Mouse (Mus musculus): ENCODE measurements around the gene Slco3a1. TPM values are rescaled to one million over a fixed set of nuclear protein-coding genes. Genes with fewer than 3 reads are reported as not detected.

Gene Slco3a1
- total RNA-seq, 2 experiments from 2014 or later, result 3.5 to 3.8 TPM

DNA sequence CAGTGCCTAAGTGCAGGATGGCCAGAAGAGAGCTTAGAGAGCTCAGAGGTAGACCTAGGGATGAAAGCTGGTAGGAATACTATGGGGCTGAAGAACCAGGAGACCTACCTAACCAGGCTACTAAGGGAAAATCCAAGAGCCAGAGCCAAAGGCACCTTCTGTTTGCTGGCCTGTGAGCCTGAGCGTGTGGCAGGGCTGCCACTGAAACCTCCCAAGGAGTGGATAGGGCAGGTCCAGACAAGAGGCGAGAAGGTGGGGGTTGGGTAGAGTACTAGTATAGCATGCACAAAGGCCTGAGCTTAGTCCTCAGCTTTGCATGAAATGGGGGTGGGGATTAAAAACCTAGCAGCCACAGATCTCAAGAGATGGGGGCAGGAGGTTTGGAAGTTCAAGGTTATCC, 156.3 kb downstream of the Slco3a1 start:
- ATAC-seq (ENCODE audit: poor library complexity, severe bottlenecking), result no peak

DNA sequence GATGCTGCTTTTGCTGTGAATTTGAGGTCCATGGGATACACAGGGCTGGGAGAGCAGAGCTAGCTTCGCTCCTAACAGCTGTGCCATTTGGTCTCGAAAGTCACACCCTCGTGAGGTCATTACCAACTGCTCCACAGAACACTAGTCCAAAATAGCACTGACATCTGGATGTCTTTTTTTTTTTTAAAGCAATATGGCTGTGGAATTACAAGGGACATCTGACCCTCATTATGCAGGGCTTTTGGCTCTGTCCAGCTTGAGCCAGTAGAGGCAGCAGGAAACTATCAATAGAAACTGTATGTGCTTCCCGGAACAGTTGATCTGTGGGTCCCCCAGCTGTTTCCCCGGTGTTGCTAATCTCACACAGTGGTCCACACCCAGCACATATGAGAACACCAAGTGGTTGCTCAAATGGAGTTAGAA, 163.1 kb downstream of the Slco3a1 start:
- no peak for ATAC-seq (ENCODE audit: poor library complexity, severe bottlenecking)

DNA sequence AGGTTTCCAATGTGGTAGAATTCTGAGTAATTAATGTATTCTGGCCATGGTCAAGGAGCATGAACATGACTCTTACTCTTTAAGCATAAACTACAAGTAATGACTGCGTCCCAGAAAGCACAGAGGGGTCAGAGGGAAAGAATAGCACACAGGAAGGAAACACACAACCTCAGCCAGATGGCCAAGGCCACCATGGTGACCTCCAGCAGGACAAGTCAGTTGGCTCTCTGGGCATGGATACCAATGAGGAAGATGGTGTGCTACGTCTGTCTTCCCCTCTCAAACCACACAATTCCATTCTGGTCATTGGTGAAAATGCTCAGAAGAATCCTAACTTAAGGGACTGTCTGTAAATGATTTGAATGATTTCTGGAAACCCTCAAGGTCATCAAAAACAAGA, 165.0 kb downstream of the Slco3a1 start:
- no peak for ATAC-seq (ENCODE audit: poor library complexity, severe bottlenecking)

DNA sequence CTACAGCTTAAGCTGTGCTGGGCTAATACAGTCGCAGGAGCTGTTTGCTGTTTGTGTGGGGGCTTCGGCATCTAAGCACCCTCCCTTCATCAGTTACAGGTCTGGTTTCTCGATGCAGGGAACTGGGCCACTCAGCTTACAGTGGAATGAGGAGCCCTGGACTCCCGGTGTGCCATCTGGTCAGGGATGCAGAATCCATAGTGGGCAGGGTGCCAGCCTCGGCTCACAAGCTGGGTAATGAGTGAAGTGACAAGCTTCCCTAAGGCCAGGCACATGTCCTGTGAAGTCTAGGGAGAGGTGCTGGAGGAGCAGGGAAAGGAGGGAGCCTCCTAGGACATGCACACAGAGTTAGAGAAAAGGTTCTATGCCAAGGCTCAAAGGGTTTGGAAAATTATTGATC, 168.3 kb downstream of the Slco3a1 start:
- no peak for ATAC-seq (ENCODE audit: poor library complexity, severe bottlenecking)

DNA sequence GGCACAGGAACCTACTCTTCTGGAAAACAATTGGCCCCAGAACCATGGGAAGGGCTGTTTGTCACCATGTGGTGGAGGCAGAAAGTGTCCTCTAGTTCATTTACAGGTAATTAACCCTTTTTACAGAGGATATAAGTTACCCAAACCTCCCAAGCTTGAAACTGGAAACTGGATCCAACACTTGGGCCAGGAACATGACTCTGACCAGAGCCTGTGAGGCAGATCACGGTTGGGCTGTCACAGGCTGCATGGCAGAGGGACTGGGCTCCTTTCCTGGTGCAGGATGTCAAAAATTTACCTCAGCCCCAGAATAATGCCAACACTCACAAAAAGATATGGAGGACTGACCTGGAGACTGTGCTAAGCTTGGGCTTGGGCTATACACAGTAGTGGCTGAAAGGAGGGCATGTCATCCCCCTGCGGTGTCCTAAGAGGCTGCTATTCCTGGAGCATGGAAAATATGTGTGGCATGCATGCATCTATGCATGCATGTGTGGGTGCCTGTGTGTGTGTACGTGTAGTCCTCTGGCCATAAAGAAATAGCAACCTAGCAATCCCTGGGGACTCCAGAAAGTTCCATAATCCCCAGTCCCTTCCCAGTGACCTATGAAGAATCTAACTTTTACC, 171.4 kb downstream of the Slco3a1 start:
- no peak for ATAC-seq (ENCODE audit: poor library complexity, severe bottlenecking)

DNA sequence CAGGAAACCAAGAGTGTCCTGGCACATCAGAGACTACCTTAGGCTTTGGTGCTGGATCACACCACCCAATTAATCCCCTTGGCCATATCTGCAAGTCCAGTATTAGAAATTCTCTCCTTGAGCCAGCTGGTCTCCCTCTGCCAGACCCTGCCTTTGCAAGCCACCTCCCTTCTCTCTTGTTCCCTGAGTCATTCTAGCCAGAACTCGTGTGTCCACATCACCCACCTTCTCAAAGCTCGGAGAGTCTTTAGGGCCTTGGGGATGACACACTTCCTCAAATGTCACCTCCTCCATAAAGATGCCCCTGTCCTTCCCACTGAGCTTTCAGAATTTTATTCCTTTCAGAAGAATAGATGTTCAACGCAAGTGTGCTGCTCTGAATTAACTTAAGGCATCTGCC, 172.3 kb downstream of the Slco3a1 start:
- no peak; the same call in 1 of the 2 replicates for ATAC-seq (ENCODE audit: poor library complexity, severe bottlenecking)

DNA sequence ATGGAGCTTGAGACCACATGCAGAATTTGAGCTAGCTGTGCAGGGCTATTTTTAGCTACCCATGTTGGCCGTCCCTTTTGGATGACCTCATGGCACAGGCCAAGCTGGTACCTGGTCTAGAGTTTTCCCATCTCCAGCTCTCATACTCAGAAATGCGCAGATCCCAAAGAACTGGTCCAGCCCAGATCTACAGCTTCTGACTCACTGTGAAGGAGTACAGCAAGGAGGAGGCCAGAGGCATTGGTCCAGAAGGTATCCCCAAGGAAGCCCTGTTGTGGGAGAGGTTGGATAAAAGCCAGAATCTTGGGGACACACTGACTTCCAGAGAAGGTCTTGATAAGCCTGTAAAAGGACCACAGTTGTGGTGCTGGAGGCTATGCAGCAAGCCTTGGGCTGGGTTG, 172.7 kb downstream of the Slco3a1 start:
- ATAC-seq (ENCODE audit: poor library complexity, severe bottlenecking), result no peak

DNA sequence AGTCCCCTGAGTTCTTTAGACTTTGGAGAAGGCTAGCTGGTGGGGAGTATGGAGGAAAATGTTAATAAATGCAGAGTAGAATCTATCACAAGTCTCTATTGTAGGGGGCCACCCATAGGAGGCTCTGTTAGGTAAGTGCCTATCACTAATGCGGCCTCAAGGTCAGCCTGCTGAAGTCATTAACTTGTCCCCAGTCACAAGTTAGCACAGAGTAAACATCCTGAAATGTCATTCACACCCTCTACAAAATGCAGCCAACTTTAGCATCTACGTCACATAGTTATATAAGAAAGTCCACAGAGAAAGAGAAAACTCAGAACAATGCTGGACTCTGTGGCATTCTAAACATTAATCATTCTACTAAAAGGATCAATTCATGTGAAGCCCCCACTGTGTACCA, 173.5 kb downstream of the Slco3a1 start:
- no peak for ATAC-seq (ENCODE audit: poor library complexity, severe bottlenecking)

DNA sequence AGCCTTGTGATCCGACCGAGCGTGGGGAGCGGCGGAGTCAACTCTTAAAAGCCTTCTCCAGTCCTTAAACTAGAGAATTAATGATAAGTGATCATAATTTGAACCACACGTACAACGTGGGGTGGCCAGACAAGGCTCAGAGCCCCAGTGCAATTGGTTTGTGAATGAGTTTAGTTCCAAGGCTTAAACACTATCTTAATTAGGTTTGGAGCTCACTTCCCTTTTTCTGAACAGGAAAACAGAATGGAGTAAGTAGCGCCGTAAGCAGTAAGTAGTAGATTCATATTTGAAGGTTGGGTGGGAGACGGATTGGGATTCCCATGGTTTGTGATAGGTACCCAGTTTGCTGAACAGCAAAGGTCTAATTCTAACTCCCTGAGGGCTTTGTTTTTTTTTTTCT, 176.7 kb downstream of the Slco3a1 start:
- ATAC-seq (ENCODE audit: poor library complexity, severe bottlenecking), result 0 out of 2 replicates have a peak, but pooled peaks have one; percentile 40

DNA sequence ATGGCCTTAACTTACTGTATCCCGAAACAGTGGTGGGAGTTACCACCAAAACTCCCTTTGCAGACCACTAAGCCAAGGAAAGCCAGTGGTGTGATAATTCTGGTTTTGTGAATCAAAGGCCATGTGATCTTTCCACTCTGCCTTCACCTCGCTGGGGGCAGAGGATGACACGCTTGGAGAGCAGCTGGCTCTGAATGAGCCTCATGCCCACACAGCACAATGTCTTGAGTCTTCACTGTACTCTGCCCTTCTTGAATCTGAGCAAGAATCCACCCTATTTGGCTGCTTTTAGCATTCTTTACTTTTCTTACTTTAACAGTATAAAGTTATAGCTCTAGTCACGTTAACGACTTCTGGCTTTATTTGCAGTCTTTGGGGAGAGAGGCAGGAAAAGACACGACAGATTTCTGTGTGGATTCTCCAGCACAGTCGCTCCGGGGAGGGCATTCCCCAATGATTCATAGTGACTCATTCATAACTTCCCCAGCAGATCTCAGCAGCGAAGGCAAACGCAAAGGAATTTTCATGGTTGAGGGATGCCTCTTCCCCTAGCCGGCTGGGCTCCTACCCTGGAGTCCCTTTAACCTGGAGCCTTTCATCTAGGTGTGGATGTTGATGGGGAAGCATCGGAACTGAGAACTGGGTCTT, 178.1 kb downstream of the Slco3a1 start:
- no peak for ATAC-seq (ENCODE audit: poor library complexity, severe bottlenecking)

DNA sequence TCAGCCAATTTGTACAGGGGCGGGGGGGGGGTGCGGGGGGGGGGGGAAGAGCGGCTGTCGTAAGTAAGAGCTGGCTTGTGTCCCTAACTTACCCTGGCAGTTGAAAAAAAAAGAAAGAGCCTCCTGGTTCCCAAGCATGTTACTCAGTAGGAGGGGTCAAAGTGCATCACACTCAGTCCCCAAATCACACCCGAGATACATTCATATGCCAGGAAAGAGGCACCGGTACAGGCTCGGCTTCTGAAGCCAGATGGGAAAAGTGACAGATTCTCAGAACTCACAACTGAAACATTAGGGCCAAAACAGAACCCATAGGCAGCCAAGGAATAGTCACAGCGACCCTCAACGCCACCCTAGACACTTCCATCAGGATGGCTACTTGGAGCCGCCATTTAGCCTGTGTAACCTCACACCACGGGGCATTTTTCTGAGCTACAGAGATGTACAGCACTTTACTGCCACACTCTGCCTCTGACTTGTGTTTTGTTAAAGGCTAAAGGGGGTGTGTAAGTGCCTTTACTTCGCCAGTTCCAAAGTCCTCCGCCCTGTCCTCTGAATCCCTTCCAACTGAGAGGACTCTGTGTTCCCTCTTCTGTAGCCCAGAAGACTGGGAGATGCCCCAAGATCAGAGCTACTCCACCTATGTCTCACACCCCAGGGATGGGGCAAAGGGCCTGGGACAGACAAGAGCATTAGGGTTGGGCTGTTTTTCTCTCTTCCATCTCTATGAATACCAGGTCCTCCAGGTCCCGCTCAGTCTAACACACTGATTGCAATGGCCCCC, 179.2 kb downstream of the Slco3a1 start:
- no peak for ATAC-seq (ENCODE audit: poor library complexity, severe bottlenecking)

DNA sequence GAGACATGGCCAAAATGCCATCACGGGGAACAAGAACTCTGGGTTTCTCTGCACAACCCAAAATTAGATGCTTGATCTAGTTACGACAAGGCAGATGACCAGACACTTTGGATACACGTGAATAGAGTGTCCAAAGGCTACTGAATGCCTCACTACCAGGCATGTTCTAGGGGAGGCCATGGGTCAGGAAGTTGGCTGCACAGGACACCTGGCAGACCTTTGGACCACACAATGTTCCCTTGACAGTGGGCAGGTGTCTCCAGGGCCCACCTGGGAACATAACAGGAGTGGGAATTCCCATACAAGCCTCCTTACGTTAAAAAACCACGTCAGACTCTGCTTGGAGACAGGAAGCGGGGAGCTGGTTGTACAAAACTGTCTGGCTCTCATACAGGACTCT, 181.5 kb downstream of the Slco3a1 start:
- no peak for ATAC-seq (ENCODE audit: poor library complexity, severe bottlenecking)

DNA sequence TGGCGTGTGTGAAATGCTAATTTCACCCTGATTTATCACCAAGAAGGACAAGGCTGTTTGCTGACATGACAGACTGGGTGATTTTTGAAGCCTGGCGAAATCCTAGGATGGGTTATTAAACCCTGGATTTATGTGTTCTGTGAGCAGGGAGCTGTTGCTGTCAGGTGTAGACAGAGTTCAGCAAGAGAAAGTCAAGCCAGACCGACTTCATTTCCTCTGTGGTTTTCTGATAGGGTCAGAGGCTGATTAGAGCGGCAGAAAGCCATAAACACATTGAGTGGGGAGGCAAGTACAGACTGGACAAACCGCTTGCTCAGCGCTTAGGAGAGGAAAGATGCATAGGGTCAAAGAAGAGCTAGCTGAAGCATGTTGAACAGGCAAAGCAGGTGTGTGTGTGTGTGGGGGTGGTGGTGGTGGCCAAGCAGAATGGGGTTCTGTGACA, 182.4 kb downstream of the Slco3a1 start:
- ATAC-seq (ENCODE audit: poor library complexity, severe bottlenecking), result no peak

DNA sequence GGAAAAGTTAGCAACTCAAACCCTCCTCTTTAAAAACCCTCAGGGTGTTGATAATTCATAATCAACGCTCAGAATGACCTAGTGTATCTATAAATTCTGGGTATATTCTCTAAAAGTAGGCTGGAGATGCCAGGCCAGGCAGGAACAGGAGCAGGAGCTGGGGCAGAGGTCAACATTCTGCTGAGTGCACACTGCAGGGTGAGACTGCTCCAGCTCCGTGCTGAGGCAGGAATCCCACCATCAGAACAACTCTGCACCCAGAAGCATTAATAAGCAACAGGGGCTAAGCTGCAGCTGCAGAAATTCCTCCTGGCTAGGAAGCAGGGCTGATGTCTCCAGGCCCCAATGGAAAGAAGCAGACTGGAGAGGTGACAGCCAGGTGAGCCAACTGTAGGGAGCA, 182.9 kb downstream of the Slco3a1 start:
- no peak for ATAC-seq (ENCODE audit: poor library complexity, severe bottlenecking)

DNA sequence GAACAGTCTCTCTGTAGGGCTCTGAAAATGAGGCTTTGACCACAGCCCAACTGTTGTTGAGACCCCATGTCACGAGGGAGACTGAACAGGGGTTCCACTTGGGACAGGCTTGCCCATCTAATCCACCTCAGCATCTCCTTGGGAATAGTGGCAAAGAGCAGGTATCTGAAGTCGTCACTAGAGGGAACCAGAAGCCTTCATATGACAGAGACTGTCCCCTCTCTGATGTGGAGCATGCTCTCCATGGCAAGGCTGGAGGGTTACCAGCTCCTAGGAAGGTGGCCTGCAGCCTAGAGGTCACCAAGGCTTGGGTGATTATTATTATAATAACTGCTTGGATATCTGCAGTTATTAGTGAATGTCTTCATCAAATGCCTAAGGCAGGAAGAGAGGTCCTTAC, 183.4 kb downstream of the Slco3a1 start:
- peak; percentile 46; the same call in 1 of the 2 replicates for ATAC-seq (ENCODE audit: poor library complexity, severe bottlenecking)

DNA sequence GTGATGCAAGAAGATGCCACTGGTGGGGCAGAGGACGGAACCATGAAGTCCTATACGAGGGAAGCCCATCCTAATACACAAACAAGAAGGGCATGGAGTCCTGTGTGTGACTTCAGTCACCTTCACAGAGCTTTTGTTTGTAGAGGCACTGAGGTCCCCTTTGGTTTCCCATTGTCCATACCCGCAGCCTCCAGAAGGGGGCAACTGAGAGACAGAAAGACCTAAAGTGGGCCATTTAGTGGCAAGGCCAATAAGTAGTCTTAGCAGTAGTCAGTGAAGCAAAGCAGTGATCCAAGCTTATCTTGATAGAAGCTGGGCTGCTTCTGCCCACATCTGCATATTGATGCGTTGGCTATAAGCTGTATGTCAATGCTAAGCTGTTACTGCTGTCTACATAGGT, 184.9 kb downstream of the Slco3a1 start:
- ATAC-seq (ENCODE audit: poor library complexity, severe bottlenecking), result no peak

DNA sequence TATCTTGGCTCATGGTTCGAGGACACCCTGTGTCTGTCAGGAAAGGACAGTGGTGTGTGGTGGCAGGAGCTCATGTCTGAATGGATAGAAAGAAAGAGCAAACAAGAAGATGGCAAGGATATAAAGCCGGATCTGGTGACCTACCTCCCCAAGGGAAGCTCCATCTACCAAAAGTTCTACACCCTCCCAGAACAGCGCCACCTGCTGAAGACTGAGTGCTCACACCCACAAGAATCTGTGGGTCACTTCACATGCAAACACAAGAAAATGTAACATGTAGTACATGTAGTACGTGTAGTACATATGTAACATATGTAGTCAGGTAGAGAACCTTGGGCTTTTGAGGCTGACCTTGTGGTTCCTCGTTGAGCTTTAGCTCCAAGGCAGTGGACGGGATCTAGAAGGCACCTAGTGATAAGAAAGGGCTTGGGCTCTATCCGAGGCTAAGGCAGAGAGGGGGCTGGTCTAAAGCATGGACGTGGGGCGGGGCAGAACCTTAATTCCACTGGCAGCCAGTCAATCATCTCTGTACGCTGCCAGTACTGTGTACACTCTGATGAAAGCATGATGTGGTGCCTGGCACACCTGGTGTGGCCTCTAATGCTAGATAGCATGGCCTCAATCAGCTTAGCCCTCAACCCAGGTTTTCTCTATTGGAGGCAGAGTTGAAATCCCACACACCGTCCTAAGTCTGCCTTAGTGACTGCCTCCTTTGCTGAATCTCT, 186.2 kb downstream of the Slco3a1 start:
- ATAC-seq (ENCODE audit: poor library complexity, severe bottlenecking), result no peak

DNA sequence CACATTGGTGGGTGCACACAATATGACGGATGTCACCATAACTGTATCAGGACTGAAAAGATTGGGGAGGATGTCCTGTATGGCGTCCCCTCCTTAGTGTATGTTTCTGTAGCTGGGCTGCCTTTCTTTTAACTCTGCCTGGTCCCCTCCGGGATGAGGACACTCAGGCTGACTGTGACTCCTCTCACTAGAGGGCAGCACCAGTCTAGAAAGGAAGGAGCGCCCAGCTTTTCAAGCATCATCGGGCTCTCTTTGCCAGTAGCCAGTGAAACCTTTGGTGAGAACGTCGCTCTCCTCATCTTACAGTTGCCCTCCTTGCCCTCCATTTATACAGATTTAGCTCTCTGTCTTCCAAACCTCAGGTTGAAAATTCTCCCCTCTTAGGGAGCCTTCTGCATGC, 187.2 kb downstream of the Slco3a1 start:
- no peak for ATAC-seq (ENCODE audit: poor library complexity, severe bottlenecking)

DNA sequence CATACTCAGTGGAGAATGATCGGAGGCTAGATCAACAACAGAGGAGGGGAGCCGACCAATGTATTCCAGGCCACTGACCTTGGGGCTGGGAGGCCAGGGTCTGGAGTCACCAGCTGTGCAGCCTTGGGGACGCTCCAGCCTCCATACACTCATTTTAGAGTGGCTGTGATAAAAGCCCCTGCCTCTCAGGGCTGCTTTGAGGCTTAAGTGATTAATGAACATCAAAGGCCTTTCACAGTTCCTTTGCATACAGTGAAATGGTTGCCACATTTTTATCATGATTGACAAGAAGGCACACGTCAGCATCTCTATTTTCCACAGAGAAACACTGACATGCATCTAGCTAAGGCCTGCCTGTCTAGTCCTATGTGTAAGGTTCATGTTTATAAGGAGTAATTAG, 189.0 kb downstream of the Slco3a1 start:
- no peak for ATAC-seq (ENCODE audit: poor library complexity, severe bottlenecking)

DNA sequence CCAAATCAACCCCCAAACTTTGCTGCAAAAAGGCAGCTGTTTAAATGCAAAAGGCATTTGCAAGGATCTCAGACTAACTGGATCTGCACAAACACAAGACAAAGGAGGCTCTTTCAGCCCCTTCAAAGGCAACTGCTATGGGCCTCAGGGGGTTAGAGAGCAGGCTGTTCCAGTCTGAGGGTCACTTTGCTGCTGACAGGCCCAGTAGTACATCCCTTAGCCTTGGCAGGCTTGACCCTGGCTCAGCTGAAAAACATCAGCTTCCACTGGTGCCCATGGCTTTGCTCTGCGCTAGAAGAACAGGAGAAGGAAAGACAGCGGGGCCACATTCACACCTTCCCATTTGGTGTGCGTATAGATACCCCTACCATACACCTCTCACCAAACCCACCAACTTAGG, 189.6 kb downstream of the Slco3a1 start:
- no peak for ATAC-seq (ENCODE audit: poor library complexity, severe bottlenecking)

DNA sequence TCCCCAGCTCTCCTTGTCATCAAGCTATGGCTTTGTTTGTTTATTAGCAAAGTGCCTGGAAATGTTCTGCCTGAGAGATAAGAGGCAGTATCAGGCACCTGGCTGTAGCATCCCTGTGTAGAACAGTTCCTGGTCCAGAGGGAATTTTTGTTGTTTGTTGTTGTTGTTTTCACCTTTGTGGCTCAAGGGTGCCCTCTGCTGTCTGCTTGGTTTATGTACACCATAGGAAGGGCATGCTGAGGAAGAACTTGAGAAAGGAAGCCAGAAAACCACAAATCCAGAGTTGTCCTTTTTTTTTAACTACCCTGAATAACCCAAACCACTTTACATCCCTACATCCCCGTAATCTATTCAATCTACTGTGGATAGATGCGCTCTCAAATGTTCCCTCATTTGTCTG, 191.1 kb downstream of the Slco3a1 start:
- peak; percentile 71 for ATAC-seq (ENCODE audit: poor library complexity, severe bottlenecking)
